Mouse (Mus musculus): ENCODE results near the gene Brwd1. TPM values are rescaled to one million over a fixed set of nuclear protein-coding genes. Genes with fewer than 3 reads are reported as not detected.
A peak's percentile ranks its signal among the peaks of the same experiment; 100 is the strongest.

The Brwd1 gene
- polyA plus RNA-seq, 1 experiment from 2014 or later: 130 TPM

DNA sequence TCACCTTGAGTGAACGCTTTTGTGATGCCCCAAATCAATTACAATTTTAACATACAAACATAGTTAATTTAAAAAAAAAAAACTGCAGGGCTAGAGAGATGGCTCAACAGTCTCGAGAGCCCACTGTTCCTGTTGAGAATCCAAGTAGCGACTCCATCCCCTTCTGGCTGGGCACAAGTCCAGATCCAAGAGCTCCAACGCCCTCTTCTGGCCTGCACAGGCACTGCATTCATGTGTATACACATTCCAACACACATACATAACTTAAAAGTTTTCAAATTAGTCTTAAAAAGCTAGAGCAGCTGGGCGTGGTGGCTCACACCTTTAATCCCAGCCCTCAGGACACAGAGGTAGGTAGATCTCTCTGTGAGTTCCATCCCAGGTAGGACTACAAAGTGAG is 125.7 kb downstream of the Brwd1 start:
- no peaks in the 10 kb centered on the region for H3K36me3 ChIP-seq (replicated peaks)
- H3K27ac ChIP-seq (replicated peaks): no peak overlapping the region
- no peaks in the 10 kb centered on the region for H3K9me3 ChIP-seq
- peaks cover 5% of the 10 kb centered on the region; the same call in 1 of the 2 replicates for H3K4me1 ChIP-seq
- WGBS: 65% methylated on average over 5 of the region's 5 CpGs
- no peaks in the 10 kb centered on the region for H3K27me3 ChIP-seq (replicated peaks; ENCODE audit: low read depth, poor library complexity, severe bottlenecking)
- DNase-seq (ENCODE audit: low spot score): peak; percentile 38
- no peak overlapping the region for H3K4me3 ChIP-seq

DNA sequence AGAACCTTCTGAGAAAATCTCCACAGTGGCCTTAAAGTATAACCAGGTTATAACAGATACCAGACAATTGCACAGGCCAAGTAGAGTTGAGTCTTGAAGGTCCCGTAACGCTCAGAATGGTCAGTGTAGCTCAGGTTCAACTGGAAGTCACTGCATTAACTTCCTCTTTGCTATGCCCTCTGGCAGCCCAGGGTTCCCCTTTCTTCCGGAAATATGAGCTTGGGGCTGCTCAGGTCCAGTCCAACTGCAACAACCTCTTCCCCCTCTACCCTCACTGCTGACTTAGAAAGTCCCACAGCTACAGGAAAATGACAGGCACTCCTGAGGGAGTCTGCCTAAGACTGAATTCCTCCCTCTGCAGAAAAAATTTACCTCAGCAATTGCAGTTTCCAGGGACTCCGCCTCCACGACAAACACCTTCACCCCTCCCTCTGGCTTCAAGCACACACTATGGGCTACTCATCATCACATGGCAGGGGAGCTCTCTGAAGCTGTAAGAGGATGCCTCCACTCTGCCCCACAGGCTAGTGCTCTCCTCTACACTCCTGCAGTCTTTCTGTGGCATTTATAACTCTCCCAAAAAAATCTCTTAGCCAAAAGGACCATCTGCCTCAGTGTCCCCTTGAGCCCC is 126.5 kb downstream of the Brwd1 start:
- peaks cover 5% of the 10 kb centered on the region; the same call in 1 of the 2 replicates for H3K4me1 ChIP-seq
- H3K36me3 ChIP-seq (replicated peaks): no peaks in the 10 kb centered on the region
- no peak overlapping the region for H3K27ac ChIP-seq (replicated peaks)
- DNase-seq (ENCODE audit: low spot score): no peak
- 83% methylated on average over 5 of the region's 5 CpGs for WGBS
- H3K27me3 ChIP-seq (replicated peaks; ENCODE audit: low read depth, poor library complexity, severe bottlenecking): no peaks in the 10 kb centered on the region
- H3K4me3 ChIP-seq: no peak overlapping the region
- H3K9me3 ChIP-seq: no peaks in the 10 kb centered on the region

DNA sequence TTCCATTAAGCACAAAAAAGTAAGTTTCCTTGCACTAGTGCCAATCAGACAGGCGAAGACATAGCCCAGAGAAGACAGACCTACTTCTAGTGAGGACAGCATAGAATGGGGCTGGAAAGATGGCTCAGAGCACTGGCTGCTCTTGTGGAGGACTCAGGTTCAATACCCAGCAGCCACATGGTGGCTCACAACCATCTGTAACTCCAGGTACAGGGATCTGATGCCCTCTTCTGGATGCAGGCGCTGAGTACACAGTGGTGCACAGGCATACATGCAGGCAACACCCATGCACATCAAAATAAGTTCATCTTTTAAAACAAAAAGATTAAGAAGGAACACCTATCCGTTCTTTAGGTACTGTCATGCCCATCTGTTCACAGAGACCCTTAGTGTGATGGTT is 128.0 kb downstream of the Brwd1 start:
- Histone ChIP-seq H3K9me3 (no peaks in the 10 kb centered on the region), H3K27me3 (replicated peaks; ENCODE audit: low read depth, poor library complexity, severe bottlenecking) (no peaks in the 10 kb centered on the region), H3K4me1 (peaks cover 5% of the 10 kb centered on the region; the same call in 1 of the 2 replicates), H3K36me3 (replicated peaks) (no peaks in the 10 kb centered on the region), H3K4me3 (no peak overlapping the region), H3K27ac (replicated peaks) (no peak overlapping the region)
- 83% methylated on average over 3 of the region's 3 CpGs for WGBS
- DNase-seq (ENCODE audit: low spot score): no peak

DNA sequence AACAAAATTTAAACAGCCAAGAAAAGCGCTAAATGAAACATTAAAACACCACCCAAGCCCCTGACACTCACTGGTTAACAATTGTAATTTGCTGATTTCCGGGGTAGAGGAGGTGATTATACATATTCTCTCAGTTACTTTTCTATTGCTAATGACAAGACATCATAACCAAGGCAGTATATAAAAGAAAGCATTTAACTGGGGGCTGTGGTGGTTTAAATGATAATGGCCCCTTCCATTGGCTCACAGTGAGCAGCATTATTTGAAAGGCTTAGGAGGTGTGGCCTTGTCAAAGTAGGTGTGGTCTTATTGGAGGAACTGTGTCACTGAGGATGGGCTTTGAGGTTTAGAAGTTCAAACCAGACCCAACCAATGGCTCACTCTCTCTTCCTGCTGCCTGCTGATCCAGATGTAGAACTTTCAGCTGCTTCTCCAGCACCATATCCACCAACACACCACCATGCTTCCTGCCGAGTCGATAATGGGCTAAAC is 129.1 kb downstream of the Brwd1 start:
- DNase-seq (ENCODE audit: low spot score): no peak
- Histone ChIP-seq H3K4me1 (peaks cover 5% of the 10 kb centered on the region; the same call in 1 of the 2 replicates), H3K4me3 (no peak overlapping the region), H3K36me3 (replicated peaks) (no peaks in the 10 kb centered on the region), H3K27ac (replicated peaks) (no peak overlapping the region), H3K9me3 (no peaks in the 10 kb centered on the region), H3K27me3 (replicated peaks; ENCODE audit: low read depth, poor library complexity, severe bottlenecking) (no peaks in the 10 kb centered on the region; the same call in 1 of the 2 replicates)
- 94% methylated on average over 4 of the region's 4 CpGs for WGBS

DNA sequence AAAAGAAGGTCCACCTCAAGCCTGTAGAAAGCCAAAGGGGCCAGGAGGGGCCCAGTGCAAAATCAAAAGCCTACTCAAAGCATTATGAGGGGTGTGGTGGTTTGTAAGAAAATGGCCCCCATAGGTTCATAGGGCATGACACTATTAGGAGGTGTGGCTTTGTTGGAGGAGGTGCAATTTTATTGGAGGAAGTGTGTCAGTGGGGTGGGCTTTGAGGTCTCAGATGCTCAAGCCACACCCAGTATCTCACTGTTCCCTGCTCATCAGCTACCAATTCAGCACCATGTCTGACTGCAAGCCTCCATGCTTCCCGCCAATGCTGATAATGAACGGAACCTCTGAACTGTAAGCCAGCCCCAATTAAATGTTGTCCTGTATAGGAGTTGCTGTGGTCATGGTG is 130.9 kb downstream of the Brwd1 start:
- Histone ChIP-seq H3K36me3 (replicated peaks) (no peaks in the 10 kb centered on the region), H3K4me3 (no peak overlapping the region), H3K4me1 (peaks cover 5% of the 10 kb centered on the region; the same call in 1 of the 2 replicates), H3K27me3 (replicated peaks; ENCODE audit: low read depth, poor library complexity, severe bottlenecking) (no peaks in the 10 kb centered on the region; the same call in 1 of the 2 replicates), H3K9me3 (no peaks in the 10 kb centered on the region), H3K27ac (replicated peaks) (no peak overlapping the region)
- 96% methylated on average over 2 of the region's 2 CpGs for WGBS
- DNase-seq (ENCODE audit: low spot score): no peak

DNA sequence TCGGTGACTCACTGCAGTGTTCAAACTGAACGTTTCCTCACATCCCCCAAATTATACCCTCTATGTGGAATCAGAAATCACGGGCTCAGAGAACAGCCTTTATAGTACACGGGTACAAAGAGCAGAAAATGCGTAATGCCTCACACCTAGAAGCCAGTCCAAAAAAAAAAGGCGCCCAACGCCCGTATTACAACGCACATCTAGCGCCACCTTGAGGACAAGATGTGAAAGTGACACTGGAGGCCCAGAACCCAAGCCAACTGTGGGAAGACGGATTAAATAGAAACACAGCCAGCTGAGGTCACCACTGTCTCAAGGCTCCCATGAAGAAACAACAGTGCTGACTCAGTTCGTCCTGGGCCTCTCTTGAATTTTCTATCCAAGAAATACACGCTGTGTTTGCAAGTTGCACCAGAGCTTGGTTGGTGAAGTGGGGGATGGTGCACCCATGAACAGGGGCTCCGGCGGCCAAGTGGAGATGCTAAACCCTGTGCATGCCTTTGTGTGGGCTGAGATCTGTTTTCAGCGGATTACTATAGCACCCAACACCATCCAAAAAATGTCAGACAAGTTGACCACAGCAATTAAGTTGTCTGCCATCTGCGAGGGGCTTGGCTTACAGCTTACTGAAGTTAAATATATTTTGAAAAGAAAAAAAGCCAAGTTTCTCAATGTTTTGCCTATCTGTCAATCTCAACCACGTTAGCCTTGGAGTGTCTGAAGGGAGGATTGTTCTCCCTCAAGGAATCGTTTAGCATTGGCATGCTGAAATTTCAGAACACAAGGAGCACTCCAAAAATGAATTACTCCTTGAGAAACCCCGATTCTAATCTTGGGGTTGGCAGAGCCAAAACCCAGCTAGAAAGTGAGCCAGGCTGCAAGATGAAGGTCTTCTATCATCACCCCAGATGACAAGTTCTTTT is 136.7 kb downstream of the Brwd1 start:
- peak; percentile 75 for DNase-seq (ENCODE audit: low spot score)
- Histone ChIP-seq H3K36me3 (replicated peaks) (no peaks in the 10 kb centered on the region), H3K27me3 (replicated peaks; ENCODE audit: low read depth, poor library complexity, severe bottlenecking) (peaks cover 5% of the 10 kb centered on the region), H3K27ac (replicated peaks) (0 out of 2 replicates have a peak overlapping the region, but pooled peaks have one; percentile 54), H3K4me3 (no peak overlapping the region), H3K9me3 (no peaks in the 10 kb centered on the region), H3K4me1 (peaks cover 5% of the 10 kb centered on the region)
- 31% methylated on average over 20 of the region's 20 CpGs for WGBS

DNA sequence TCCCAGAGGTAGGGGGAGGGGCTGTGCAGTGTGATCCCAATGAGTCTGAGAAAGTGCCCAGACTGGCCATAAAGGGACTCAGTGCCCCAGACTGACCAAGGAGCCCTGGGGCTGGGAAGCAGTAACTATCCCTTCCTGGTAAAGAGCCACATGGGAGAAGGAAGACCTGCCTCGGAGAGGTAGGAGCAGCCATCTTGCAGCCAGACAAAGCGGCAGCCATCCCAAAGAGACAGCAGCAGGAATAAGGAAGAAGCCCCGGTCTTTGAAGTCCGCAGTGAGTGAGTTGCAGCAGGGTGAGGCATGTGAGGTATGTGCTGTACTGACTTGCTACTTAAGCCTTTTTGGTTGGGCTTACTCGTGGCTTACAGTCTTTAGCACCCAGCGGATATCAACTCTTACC is 139.1 kb downstream of the Brwd1 start:
- peaks cover 5% of the 10 kb centered on the region; the same call in 1 of the 2 replicates for H3K27me3 ChIP-seq (replicated peaks; ENCODE audit: low read depth, poor library complexity, severe bottlenecking)
- H3K9me3 ChIP-seq: no peaks in the 10 kb centered on the region
- 85% methylated on average over 6 of the region's 6 CpGs for WGBS
- no peak overlapping the region for H3K4me3 ChIP-seq
- no peak overlapping the region for H3K27ac ChIP-seq (replicated peaks)
- H3K36me3 ChIP-seq (replicated peaks): no peaks in the 10 kb centered on the region
- peaks cover 5% of the 10 kb centered on the region for H3K4me1 ChIP-seq
- no peak for DNase-seq (ENCODE audit: low spot score)

Small RNAs within 50 kb of the gene (microRNA-seq; reads per million reads assigned to microRNA genes)
- gene Gm27833: not detected

Other genes with a start within 250 kb of the Brwd1 start
- 115 and 122 TPM in 2 replicates for gene Psmg1, start 91.6 kb downstream of the Brwd1 start, polyA plus RNA-seq (2016; fragmentation: Nextera tagmentation; extraction: Ambion mirVana)
- gene Hmgn1, start 45.2 kb upstream of the Brwd1 start, polyA plus RNA-seq (2016; fragmentation: Nextera tagmentation; extraction: Ambion mirVana): 895 and 901 TPM in 2 replicates
- gene Wrb, start 62.9 kb upstream of the Brwd1 start, polyA plus RNA-seq (2016; fragmentation: Nextera tagmentation; extraction: Ambion mirVana): 86.2 and 94.3 TPM in 2 replicates
- 0.80 and 0.85 TPM in 2 replicates for gene Lca5l, start 109.7 kb upstream of the Brwd1 start, polyA plus RNA-seq (2016; fragmentation: Nextera tagmentation; extraction: Ambion mirVana)
- 1.5 and 1.7 TPM in 2 replicates for gene Sh3bgr, start 117.9 kb upstream of the Brwd1 start, polyA plus RNA-seq (2016; fragmentation: Nextera tagmentation; extraction: Ambion mirVana)
- 0.24 and 0.32 TPM in 2 replicates for gene B3galt5, start 153.3 kb upstream of the Brwd1 start, polyA plus RNA-seq (2016; fragmentation: Nextera tagmentation; extraction: Ambion mirVana)